Comparison of ENCODE assay signal across 26 mouse cellular contexts in genomic region chr5:47225247-47225646, GRCm38 (mm10).
DNase-seq lines count a peak whose midpoint lies in the region; ATAC-seq and TF ChIP-seq lines count a peak whose summit lies in the region.
"Had no signal": no experiment of that assay in that cellular context is flagged by ENCODE, and none has a peak within 500 bp of the region (broad histone marks: within the 10 kb centered on the region; RNA-seq: fewer than 3 reads in every experiment).

No protein-coding gene starts in this region.

- H3K9me3 ChIP-seq in forebrain, embryonic 11.5 days (ENCODE audit: control insufficient read depth, low read length) = no peaks in the 10 kb centered on the region
- no peaks in the 10 kb centered on the region for H3K9me3 ChIP-seq in forebrain, embryonic 15.5 days
- no peaks in the 10 kb centered on the region for H3K9me3 ChIP-seq in hindbrain, postnatal 0 days (ENCODE audit: low read length)
- no peaks in the 10 kb centered on the region for H3K9me3 ChIP-seq in hindbrain, embryonic 10.5 days
- no peaks in the 10 kb centered on the region for H3K9me3 ChIP-seq in midbrain, embryonic 14.5 days (ENCODE audit: control insufficient read depth, low read length)
- no peaks in the 10 kb centered on the region for H3K9me3 ChIP-seq in midbrain, embryonic 11.5 days (ENCODE audit: control insufficient read depth, low read length)
- H3K9me3 ChIP-seq: embryonic facial prominence, embryonic 10.5 days; forebrain, embryonic 10.5 days; limb, embryonic 12.5 days; megakaryocyte, embryonic 14.5 days; stomach, embryonic 15.5 days had no signal

- 83% methylated on average over 1 of the region's 1 CpGs for WGBS in forebrain, embryonic 11.5 days
- WGBS in forebrain, embryonic 15.5 days = 78% methylated on average over 1 of the region's 1 CpGs
- 64% methylated on average over 1 of the region's 1 CpGs for WGBS in hindbrain, postnatal 0 days
- 87% methylated on average over 1 of the region's 1 CpGs for WGBS in hindbrain, embryonic 10.5 days
- 72% methylated on average over 1 of the region's 1 CpGs for WGBS in midbrain, embryonic 14.5 days
- 88% methylated on average over 1 of the region's 1 CpGs for WGBS in midbrain, embryonic 11.5 days

- H3K4me1 ChIP-seq in forebrain, embryonic 11.5 days (replicated peaks; ENCODE audit: control insufficient read depth, insufficient read depth, low read length) = no peaks in the 10 kb centered on the region
- no peaks in the 10 kb centered on the region for H3K4me1 ChIP-seq in forebrain, embryonic 15.5 days
- no peaks in the 10 kb centered on the region for H3K4me1 ChIP-seq in hindbrain, postnatal 0 days (ENCODE audit: insufficient read depth, low read length)
- H3K4me1 ChIP-seq in hindbrain, embryonic 10.5 days (replicated peaks) = no peaks in the 10 kb centered on the region
- no peaks in the 10 kb centered on the region for H3K4me1 ChIP-seq in midbrain, embryonic 14.5 days (ENCODE audit: control insufficient read depth, insufficient read depth, low read length)
- H3K4me1 ChIP-seq in midbrain, embryonic 11.5 days (ENCODE audit: control insufficient read depth, insufficient read depth, low read length) = no peaks in the 10 kb centered on the region
- H3K4me1 ChIP-seq: embryonic facial prominence, embryonic 10.5 days; forebrain, embryonic 10.5 days; limb, embryonic 12.5 days; stomach, embryonic 15.5 days had no signal

- no peak overlapping the region for H3K9ac ChIP-seq in forebrain, embryonic 11.5 days (ENCODE audit: low read length)
- no peak overlapping the region for H3K9ac ChIP-seq in forebrain, embryonic 15.5 days (replicated peaks)
- H3K9ac ChIP-seq in hindbrain, postnatal 0 days (replicated peaks; ENCODE audit: low read length) = no peak overlapping the region
- H3K9ac ChIP-seq in midbrain, embryonic 14.5 days (replicated peaks; ENCODE audit: low read length) = no peak overlapping the region
- H3K9ac ChIP-seq in midbrain, embryonic 11.5 days (ENCODE audit: low read length) = no peak overlapping the region
- H3K9ac ChIP-seq: limb, embryonic 12.5 days; liver, postnatal 0 days; stomach, embryonic 15.5 days had no signal

- ATAC-seq in forebrain, embryonic 11.5 days (replicated peaks; ENCODE audit: low FRiP score) = 0 out of 2 replicates have a peak, but pooled peaks have one; percentile 12
- ATAC-seq in forebrain, embryonic 15.5 days (replicated peaks) = no peak
- ATAC-seq in hindbrain, postnatal 0 days = no peak
- no peak for ATAC-seq in midbrain, embryonic 14.5 days (ENCODE audit: low FRiP score, low TSS enrichment)
- ATAC-seq in midbrain, embryonic 11.5 days (ENCODE audit: low FRiP score) = no peak
- ATAC-seq: CD4-positive, CD25-positive, alpha-beta regulatory T cell, adult 4 months; liver, postnatal 0 days; midbrain, embryonic 16.5 days had no signal

- no peak overlapping the region for H3K4me3 ChIP-seq in forebrain, embryonic 11.5 days (ENCODE audit: low read depth, low read length)
- no peak overlapping the region for H3K4me3 ChIP-seq in forebrain, embryonic 15.5 days
- no peak overlapping the region for H3K4me3 ChIP-seq in hindbrain, postnatal 0 days (ENCODE audit: low read length)
- no peak overlapping the region for H3K4me3 ChIP-seq in hindbrain, embryonic 10.5 days
- no peak overlapping the region for H3K4me3 ChIP-seq in midbrain, embryonic 14.5 days (replicated peaks; ENCODE audit: low read depth, low read length)
- no peak overlapping the region for H3K4me3 ChIP-seq in midbrain, embryonic 11.5 days (ENCODE audit: low read depth, low read length)
- H3K4me3 ChIP-seq: embryonic facial prominence, embryonic 10.5 days; forebrain, embryonic 10.5 days; limb, embryonic 12.5 days; megakaryocyte, embryonic 14.5 days; stomach, embryonic 15.5 days had no signal

- H3K27me3 ChIP-seq in forebrain, embryonic 11.5 days (ENCODE audit: control insufficient read depth, insufficient read depth, low read length) = no peaks in the 10 kb centered on the region
- no peaks in the 10 kb centered on the region for H3K27me3 ChIP-seq in forebrain, embryonic 15.5 days
- H3K27me3 ChIP-seq in hindbrain, postnatal 0 days (ENCODE audit: insufficient read depth, low read length) = no peaks in the 10 kb centered on the region
- no peaks in the 10 kb centered on the region for H3K27me3 ChIP-seq in hindbrain, embryonic 10.5 days (ENCODE audit: insufficient read depth, poor library complexity, severe bottlenecking)
- no peaks in the 10 kb centered on the region for H3K27me3 ChIP-seq in midbrain, embryonic 14.5 days (ENCODE audit: control insufficient read depth, insufficient read depth, low read length)
- H3K27me3 ChIP-seq in midbrain, embryonic 11.5 days (ENCODE audit: control insufficient read depth, insufficient read depth, low read length) = no peaks in the 10 kb centered on the region
- H3K27me3 ChIP-seq: limb, embryonic 12.5 days; megakaryocyte, embryonic 14.5 days; stomach, embryonic 15.5 days had no signal

- no peak for DNase-seq in forebrain, embryonic 11.5 days (ENCODE audit: low spot score)
- peak; percentile 5 for DNase-seq in hindbrain, postnatal 0 days (ENCODE audit: low spot score)
- DNase-seq in hindbrain, embryonic 10.5 days (ENCODE audit: low spot score) = no peak
- peak; percentile 25 for DNase-seq in midbrain, embryonic 14.5 days
- no peak for DNase-seq in midbrain, embryonic 11.5 days (ENCODE audit: low spot score, missing footprints)
- no peak for DNase-seq in gastrocnemius, postnatal 10 days
- DNase-seq: adrenal gland, adult 2 months; cerebellum, adult 11-12 months; cerebellum, postnatal 10 days; gastrocnemius, postnatal 36 days; kidney, adult 8-10 months; kidney, postnatal 14 days; layer of hippocampus, postnatal 36 days; liver, postnatal 0 days; right cerebral cortex, adult 18-20 months; thymus, adult 18-20 months; thymus, postnatal 36 days had no signal

- peak; percentile 40 for TF ChIP-seq CTCF in hindbrain, postnatal 0 days (IDR thresholded peaks at IDR 0.05; ENCODE audit: low read depth)

- no peak overlapping the region for H3K27ac ChIP-seq in forebrain, embryonic 11.5 days (ENCODE audit: low read depth, low read length)
- H3K27ac ChIP-seq in forebrain, embryonic 15.5 days (replicated peaks) = no peak overlapping the region
- no peak overlapping the region for H3K27ac ChIP-seq in hindbrain, postnatal 0 days
- no peak overlapping the region for H3K27ac ChIP-seq in hindbrain, embryonic 10.5 days
- no peak overlapping the region for H3K27ac ChIP-seq in midbrain, embryonic 14.5 days (replicated peaks; ENCODE audit: low read depth, low read length)
- H3K27ac ChIP-seq in midbrain, embryonic 11.5 days (ENCODE audit: low read depth, low read length) = no peak overlapping the region
- H3K27ac ChIP-seq: embryonic facial prominence, embryonic 10.5 days; forebrain, embryonic 10.5 days; limb, embryonic 12.5 days; stomach, embryonic 15.5 days had no signal

- H3K36me3 ChIP-seq in forebrain, embryonic 11.5 days (ENCODE audit: control insufficient read depth, insufficient read depth, low read length) = no peaks in the 10 kb centered on the region
- no peaks in the 10 kb centered on the region for H3K36me3 ChIP-seq in forebrain, embryonic 15.5 days
- H3K36me3 ChIP-seq in hindbrain, postnatal 0 days (ENCODE audit: insufficient read depth, low read length) = no peaks in the 10 kb centered on the region
- no peaks in the 10 kb centered on the region for H3K36me3 ChIP-seq in hindbrain, embryonic 10.5 days
- H3K36me3 ChIP-seq in midbrain, embryonic 14.5 days (ENCODE audit: control insufficient read depth, insufficient read depth, low read length) = no peaks in the 10 kb centered on the region
- H3K36me3 ChIP-seq in midbrain, embryonic 11.5 days (ENCODE audit: control insufficient read depth, insufficient read depth, low read length) = no peaks in the 10 kb centered on the region
- H3K36me3 ChIP-seq: embryonic facial prominence, embryonic 10.5 days; forebrain, embryonic 10.5 days; limb, embryonic 12.5 days; stomach, embryonic 15.5 days had no signal

- no peak overlapping the region for H3K4me2 ChIP-seq in forebrain, embryonic 11.5 days (ENCODE audit: low read depth, low read length, severe bottlenecking)
- H3K4me2 ChIP-seq in forebrain, embryonic 15.5 days (replicated peaks) = no peak overlapping the region
- no peak overlapping the region for H3K4me2 ChIP-seq in hindbrain, postnatal 0 days (ENCODE audit: low read depth, low read length)
- no peak overlapping the region for H3K4me2 ChIP-seq in midbrain, embryonic 14.5 days (ENCODE audit: low read length)
- no peak overlapping the region for H3K4me2 ChIP-seq in midbrain, embryonic 11.5 days
- H3K4me2 ChIP-seq: limb, embryonic 12.5 days; liver, embryonic 11.5 days; stomach, embryonic 15.5 days had no signal

Comparison
In these comparisons a context has a peak if more than half of its experiments do, and no peak if none do; other contexts are left out.
1. DNase-seq: peak in hindbrain, postnatal 0 days (single experiment) and midbrain, embryonic 14.5 days (single experiment); none in forebrain, embryonic 11.5 days (single experiment), hindbrain, embryonic 10.5 days (single experiment), midbrain, embryonic 11.5 days (single experiment) and gastrocnemius, postnatal 10 days (single experiment).